ENCODE assay signal across 11 mouse cellular contexts in the genomic region with DNA sequence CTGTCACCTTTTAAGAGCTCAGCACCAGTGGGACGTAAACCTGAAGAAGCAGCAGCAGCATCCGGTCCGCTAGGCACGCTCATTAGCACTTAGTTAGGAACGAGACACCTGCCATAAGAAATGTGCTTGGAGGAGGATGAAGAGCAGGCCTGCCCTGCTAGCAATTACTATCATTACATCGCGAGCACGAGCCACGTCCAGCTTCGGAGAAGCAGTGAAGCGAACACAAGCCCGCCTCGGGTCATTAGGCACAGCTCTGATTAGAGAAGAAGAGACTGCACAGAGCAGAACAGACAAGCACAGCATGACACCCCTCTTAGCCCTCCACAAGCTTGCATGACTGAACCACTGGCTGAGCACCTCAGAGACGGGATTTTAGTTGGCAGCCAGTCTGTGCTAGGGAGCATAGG. TPM values are rescaled to one million over a fixed set of nuclear protein-coding genes. Genes with fewer than 3 reads are reported as not detected.
DNase-seq lines count a peak whose midpoint lies in the region; ATAC-seq and TF ChIP-seq lines count a peak whose summit lies in the region.
"Had no signal": no experiment of that assay in that cellular context is flagged by ENCODE, and none has a peak within 500 bp of the region (broad histone marks: within the 10 kb centered on the region; RNA-seq: fewer than 3 reads in every experiment).

No protein-coding gene starts in this region.

- WGBS in hindbrain, embryonic 10.5 days: 29% methylated on average over 14 of the region's 14 CpGs
- 28% methylated on average over 14 of the region's 14 CpGs for WGBS in midbrain, embryonic 11.5 days
- 54% methylated on average over 14 of the region's 14 CpGs for WGBS in heart, embryonic 12.5 days

- intact Hi-C loops in gastrocnemius, adult 2 months (cut with DNase I): no loop called here

- H3K4me2 ChIP-seq in midbrain, embryonic 11.5 days: no peak overlapping the region
- no peak overlapping the region for H3K4me2 ChIP-seq in heart, embryonic 12.5 days

- 0 out of 2 replicates have a peak overlapping the region, but pooled peaks have one; percentile 6 for H3K9ac ChIP-seq in ES-E14 (ENCODE audit: insufficient read depth, low read depth, low read length, poor library complexity, severe bottlenecking)
- H3K9ac ChIP-seq in midbrain, embryonic 11.5 days (ENCODE audit: low read length): no peak overlapping the region
- no peak overlapping the region for H3K9ac ChIP-seq in heart, embryonic 12.5 days

- TF ChIP-seq POLR2A in brain, embryonic 14.5 days (IDR thresholded peaks at IDR 0.05; ENCODE audit: borderline replicate concordance, extremely low read depth, insufficient read depth, insufficient read length, poor library complexity, severe bottlenecking): no peak

- no peak for TF ChIP-seq CTCF in brain, embryonic 14.5 days (IDR thresholded peaks at IDR 0.05; ENCODE audit: borderline replicate concordance, extremely low read depth, insufficient read depth, insufficient read length)
- no peak for TF ChIP-seq CTCF in gastrocnemius, adult 2 months (IDR thresholded peaks at IDR 0.05)

- no peak overlapping the region for H3K4me3 ChIP-seq in ES-E14 (ENCODE audit: insufficient read depth in 1 of 2, low read depth in 1 of 2, low read length in 2 of 2, poor library complexity in 1 of 2, severe bottlenecking in 1 of 2)
- H3K4me3 ChIP-seq in hindbrain, embryonic 10.5 days: no peak overlapping the region
- no peak overlapping the region for H3K4me3 ChIP-seq in midbrain, embryonic 11.5 days (ENCODE audit: low read depth, low read length)
- H3K4me3 ChIP-seq in heart, embryonic 12.5 days: no peak overlapping the region
- H3K4me3 ChIP-seq in gastrocnemius, adult 2 months: no peak overlapping the region
- H3K4me3 ChIP-seq: megakaryocyte, embryonic 14.5 days had no signal

- peaks cover 5% of the 10 kb centered on the region for H3K36me3 ChIP-seq in ES-E14 (ENCODE audit: control insufficient read depth, insufficient read depth, low read length, poor library complexity, severe bottlenecking)
- H3K36me3 ChIP-seq in hindbrain, embryonic 10.5 days: peaks cover 46% of the 10 kb centered on the region
- no peaks in the 10 kb centered on the region; the same call in 1 of the 2 replicates for H3K36me3 ChIP-seq in midbrain, embryonic 11.5 days (ENCODE audit: control insufficient read depth, insufficient read depth, low read length)
- H3K36me3 ChIP-seq in heart, embryonic 12.5 days: peaks cover 4% of the 10 kb centered on the region

- H3K27me3 ChIP-seq in hindbrain, embryonic 10.5 days (ENCODE audit: insufficient read depth, poor library complexity, severe bottlenecking): peaks cover 64% of the 10 kb centered on the region
- peaks cover 12% of the 10 kb centered on the region for H3K27me3 ChIP-seq in midbrain, embryonic 11.5 days (ENCODE audit: control insufficient read depth, insufficient read depth, low read length)
- peaks cover 34% of the 10 kb centered on the region for H3K27me3 ChIP-seq in heart, embryonic 12.5 days (replicated peaks)
- H3K27me3 ChIP-seq: megakaryocyte, embryonic 14.5 days had no signal

- in situ Hi-C loops in ES-E14 (cut with MboI; ENCODE audit: low sequenced_read_pairs in 2 of 2, unreplicated experiment in 2 of 2): no loop called here

- DNase-seq in ES-E14 (ENCODE audit: low read depth, low spot score): no peak
- DNase-seq in brain, embryonic 14.5 days (ENCODE audit: low read depth): peak; percentile 91
- peak; percentile 60 for DNase-seq in hindbrain, embryonic 10.5 days (ENCODE audit: low spot score)
- DNase-seq in midbrain, embryonic 11.5 days (ENCODE audit: low spot score, missing footprints): peak; percentile 86
- no peak for DNase-seq in adrenal gland, adult 18-20 months (ENCODE audit: low spot score in 2 of 2)
- no peak for DNase-seq in gastrocnemius, adult 2 months
- DNase-seq: adrenal gland, postnatal 25 days; gastrocnemius, postnatal 25 days had no signal

- H3K27ac ChIP-seq in ES-E14 (ENCODE audit: insufficient read depth, low read depth, low read length, poor library complexity, severe bottlenecking): no peak overlapping the region
- no peak overlapping the region for H3K27ac ChIP-seq in hindbrain, embryonic 10.5 days
- H3K27ac ChIP-seq in midbrain, embryonic 11.5 days (ENCODE audit: low read depth, low read length): no peak overlapping the region
- no peak overlapping the region for H3K27ac ChIP-seq in heart, embryonic 12.5 days (ENCODE audit: poor library complexity, severe bottlenecking)
- no peak overlapping the region for H3K27ac ChIP-seq in gastrocnemius, adult 2 months

- H3K9me3 ChIP-seq in ES-E14 (ENCODE audit: control insufficient read depth, insufficient read depth, low read depth, low read length): no peaks in the 10 kb centered on the region
- H3K9me3 ChIP-seq in hindbrain, embryonic 10.5 days: no peaks in the 10 kb centered on the region
- no peaks in the 10 kb centered on the region for H3K9me3 ChIP-seq in midbrain, embryonic 11.5 days (ENCODE audit: control insufficient read depth, low read length)
- no peaks in the 10 kb centered on the region for H3K9me3 ChIP-seq in heart, embryonic 12.5 days (replicated peaks)
- H3K9me3 ChIP-seq: megakaryocyte, embryonic 14.5 days had no signal

- ATAC-seq in midbrain, embryonic 11.5 days (ENCODE audit: low FRiP score): peak; percentile 86
- no peak for ATAC-seq in megakaryocyte-erythroid progenitor cell, adult 5-6 weeks (replicated peaks; ENCODE audit: low FRiP score, low TSS enrichment, poor library complexity, severe bottlenecking)
- ATAC-seq in heart, embryonic 12.5 days (ENCODE audit: insufficient number of reproducible peaks, low FRiP score): no peak

- H3K4me1 ChIP-seq in ES-E14 (ENCODE audit: control insufficient read depth in 2 of 2, insufficient read depth in 2 of 2, low read length in 2 of 2, poor library complexity in 1 of 2): no peaks in the 10 kb centered on the region
- peaks cover 26% of the 10 kb centered on the region for H3K4me1 ChIP-seq in hindbrain, embryonic 10.5 days (replicated peaks)
- no peaks in the 10 kb centered on the region; the same call in 1 of the 2 replicates for H3K4me1 ChIP-seq in midbrain, embryonic 11.5 days (ENCODE audit: control insufficient read depth, insufficient read depth, low read length)
- peaks cover 22% of the 10 kb centered on the region for H3K4me1 ChIP-seq in heart, embryonic 12.5 days (replicated peaks)

TF ChIP-seq in ES-E14, 5 proteins besides CTCF, POLR2A, EP300 and RAD21:
- TF ChIP-seq MAFK (IDR thresholded peaks at IDR 0.05; ENCODE audit: insufficient read depth, low read depth, low read length) (no peak), ZC3H11A (IDR thresholded peaks at IDR 0.05; ENCODE audit: borderline replicate concordance, low read depth, low read length) (no peak), ZNF384 (IDR thresholded peaks at IDR 0.05; ENCODE audit: low read depth, low read length) (no peak), CHD2 (IDR thresholded peaks at IDR 0.05; ENCODE audit: low read depth, low read length) (no peak), HCFC1 (IDR thresholded peaks at IDR 0.05; ENCODE audit: borderline replicate concordance, insufficient read depth, low read length) (no peak)

RNA-seq across cellular contexts. Expression of gene Tle1, which starts 40.6 kb away (rescaled TPM):
- total RNA-seq in ES-E14 (2012; rRNA removed): 24.0 and 26.3 TPM in 2 replicates
- 115 and 127 TPM in 2 replicates for polyA plus RNA-seq in brain, embryonic 14.5 days (2012; rRNA removed)
- 26.9 and 44.0 TPM in 2 replicates for polyA plus RNA-seq in hindbrain, embryonic 10.5 days (2016; fragmentation: Nextera tagmentation; extraction: Ambion mirVana)
- 34.6 and 40.4 TPM in 2 replicates for polyA plus RNA-seq in midbrain, embryonic 11.5 days (2014; fragmentation: Nextera tagmentation; extraction: Ambion mirVana)
- 7.4 and 9.4 TPM in 2 replicates for total RNA-seq in megakaryocyte-erythroid progenitor cell, adult 5-6 weeks (2014; fragmentation: Nextera tagmentation)
- 14.2 and 19.4 TPM in 2 replicates for total RNA-seq in megakaryocyte-erythroid progenitor cell, adult 5-6 weeks (2017)
- 11.1 and 13.3 TPM in 2 replicates for polyA plus RNA-seq in heart, embryonic 12.5 days (2016; fragmentation: Nextera tagmentation; extraction: Ambion mirVana)
- total RNA-seq in adrenal gland, adult 18-20 months (2021): 10 to 100 TPM; 42.7 to 44.6 TPM
- total RNA-seq in gastrocnemius, adult 2 months (2021): 10 to 100 TPM; 20.0 to 22.9 TPM

Comparison
In these comparisons a context has a peak if more than half of its experiments do, and no peak if none do; other contexts are left out.
1. DNase-seq: peak in brain, embryonic 14.5 days (single experiment), hindbrain, embryonic 10.5 days (single experiment) and midbrain, embryonic 11.5 days (single experiment); none in ES-E14 (single experiment), adrenal gland, adult 18-20 months (0 of 2) and gastrocnemius, adult 2 months (single experiment).